Mouse (Mus musculus): ENCODE data around the gene Elmo1. TPM values are rescaled to one million over a fixed set of nuclear protein-coding genes. Genes with fewer than 3 reads are reported as not detected.

The Elmo1 gene
- polyA plus RNA-seq (2017; shearing (Covaris generic)): 206 TPM

GRCm38 (mm10) chr13:20090133-20090710 lies at the start of gene Elmo1:
Gene Elmo1 (plus strand): TSS chr13:20090596.

Data from inflammation-experienced regulatory T-cells, adult 16 weeks (primary cell).